Mouse (Mus musculus) embryonic facial prominence, embryonic 14.5 days (tissue): Measurements from ENCODE around the gene B3galt2. TPM values are rescaled to one million over a fixed set of nuclear protein-coding genes. Genes with fewer than 3 reads are reported as not detected.

Experiments
- ATAC-seq: fragments of 200-750 bp; cut with Nextera tagmentation; 2 replicates; pipeline ENCODE4 v1.8.0; 2017; ENCODE audit warnings: low read depth, moderate number of reproducible peaks, moderate TSS enrichment
- DNase-seq: peaks from one replicate; pipeline ENCODE4 v3.0.0-alpha.2; 2015; ENCODE audit warnings: low spot score
- H3K27ac ChIP-seq: fragments of 300-500 bp; sonication (generic); replicated peaks from 2 replicates; pipeline ENCODE4 v1.5.1; 2014; ENCODE audit warnings: low read depth, mild to moderate bottlenecking, low read length, moderate library complexity
- H3K27me3 ChIP-seq: fragments of 300-500 bp; sonication (generic); replicated peaks from 2 replicates; pipeline ENCODE4 v1.6.1; 2014; ENCODE audit warnings: low read length; ENCODE audit not compliant: control insufficient read depth, insufficient read depth
- H3K36me3 ChIP-seq: fragments of 300-500 bp; sonication (generic); 2 replicates; pipeline ENCODE4 v1.6.1; 2014; ENCODE audit warnings: low read length, mixed read lengths; ENCODE audit not compliant: control insufficient read depth, insufficient read depth
- H3K4me1 ChIP-seq: fragments of 300-500 bp; sonication (generic); 2 replicates; pipeline ENCODE4 v1.6.1; 2014; ENCODE audit warnings: antibody characterized with exemption, low read length; ENCODE audit not compliant: control insufficient read depth, insufficient read depth
- H3K4me2 ChIP-seq: fragments of 300-500 bp; sonication (generic); 2 replicates; pipeline ENCODE4 v1.6.1; 2014; ENCODE audit warnings: low read depth, mild to moderate bottlenecking, low read length, moderate library complexity, mixed read lengths
- H3K4me3 ChIP-seq: fragments of 300-500 bp; sonication (generic); 2 replicates; pipeline ENCODE4 v1.5.1; 2014; ENCODE audit warnings: low read depth, mild to moderate bottlenecking, low read length
- H3K9ac ChIP-seq: fragments of 300-500 bp; sonication (generic); 2 replicates; pipeline ENCODE4 v1.6.1; 2014; ENCODE audit warnings: low read depth, mild to moderate bottlenecking, low read length, moderate library complexity, mixed read lengths
- H3K9me3 ChIP-seq: fragments of 300-500 bp; sonication (generic); 2 replicates; pipeline ENCODE4 v1.6.1; 2016; ENCODE audit warnings: low read length; ENCODE audit not compliant: control insufficient read depth
- WGBS: fragments of 180-500 bp; shearing (Covaris S2); extraction: QIAGEN DNeasy Blood & Tissue Kit; methylation state at CpG from one replicate; pipeline ENCODE4 v1.1.7; 2014; 5-methylcytosine and 5-hydroxymethylcytosine counted together
- polyA plus RNA-seq: library from polyadenylated mRNA; unstranded; fragments of >200 nt; fragmentation: Nextera tagmentation; extraction: Ambion mirVana; gene quantifications from 2 replicates; pipeline ENCODE4 v1.2.1, GENCODE M21; 2014

Gene B3galt2
- polyA plus RNA-seq, 1 experiment from 2014 or later = 2.2 TPM

DNA sequence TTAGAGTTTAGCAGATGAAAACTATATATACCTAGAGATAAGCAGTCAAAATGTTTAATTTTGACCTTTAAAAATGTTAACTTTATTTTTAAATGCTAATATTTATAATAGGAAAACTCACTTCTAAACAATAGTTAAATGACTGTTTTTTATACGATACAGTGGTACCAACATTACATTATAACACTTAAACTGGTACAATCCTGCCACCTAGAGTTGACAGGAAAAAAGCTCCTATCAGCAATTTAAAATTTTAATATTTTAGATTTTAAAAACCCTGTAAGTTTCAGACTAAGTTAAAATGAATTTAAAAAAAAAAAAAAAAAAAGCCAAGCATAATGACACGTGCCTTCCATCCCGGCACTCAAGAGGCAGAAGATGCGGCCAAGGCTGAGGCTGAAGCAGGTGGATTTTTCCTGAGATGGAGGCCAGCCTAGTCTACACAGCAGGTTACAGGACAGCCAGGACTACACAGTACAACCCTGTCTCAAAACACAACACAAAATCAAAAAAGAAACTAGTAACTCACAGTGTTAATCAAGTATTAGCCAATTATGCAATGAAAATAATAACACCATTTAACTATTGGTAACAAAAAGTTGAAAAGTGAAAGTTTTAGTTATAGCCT lies 35.4 kb downstream of the B3galt2 start:
- no peaks in the 10 kb centered on the region for H3K9me3 ChIP-seq
- no peaks in the 10 kb centered on the region for H3K27me3 ChIP-seq
- DNase-seq (peak; percentile 8), ATAC-seq (no peak)
- H3K4me1 ChIP-seq = no peaks in the 10 kb centered on the region
- 84% methylated on average over 4 of the region's 4 CpGs for WGBS
- H3K36me3 ChIP-seq = peaks cover 52% of the 10 kb centered on the region
- no peak overlapping the region for H3K4me2 ChIP-seq
- H3K4me3 ChIP-seq = no peak overlapping the region
- H3K9ac ChIP-seq = no peak overlapping the region
- H3K27ac ChIP-seq = no peak overlapping the region

DNA sequence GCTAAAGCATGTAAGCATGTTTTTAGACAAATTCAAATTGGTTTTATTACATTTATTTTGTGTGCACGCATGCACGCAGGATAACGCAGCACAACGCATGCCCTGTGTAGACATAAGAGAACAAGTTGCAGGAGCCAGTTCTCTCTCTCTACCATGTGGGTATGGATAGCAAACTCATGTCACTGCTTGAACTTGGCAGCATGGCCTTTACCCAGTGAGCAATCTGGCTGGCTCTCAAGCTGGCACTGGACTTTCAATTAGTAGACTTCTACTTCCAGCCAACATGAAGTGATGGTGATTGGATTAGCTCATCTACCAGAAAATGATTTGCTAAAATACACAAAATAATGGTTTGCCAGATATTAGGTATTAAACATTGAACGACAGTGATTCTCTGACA lies 40.6 kb downstream of the B3galt2 start:
- Histone ChIP-seq H3K27ac (no peak overlapping the region), H3K9me3 (no peaks in the 10 kb centered on the region), H3K4me3 (no peak overlapping the region), H3K4me2 (no peak overlapping the region), H3K36me3 (peaks cover 61% of the 10 kb centered on the region), H3K4me1 (no peaks in the 10 kb centered on the region), H3K27me3 (no peaks in the 10 kb centered on the region), H3K9ac (no peak overlapping the region)
- ATAC-seq (no peak), DNase-seq (no peak)
- WGBS = 98% methylated on average over 5 of the region's 5 CpGs

DNA sequence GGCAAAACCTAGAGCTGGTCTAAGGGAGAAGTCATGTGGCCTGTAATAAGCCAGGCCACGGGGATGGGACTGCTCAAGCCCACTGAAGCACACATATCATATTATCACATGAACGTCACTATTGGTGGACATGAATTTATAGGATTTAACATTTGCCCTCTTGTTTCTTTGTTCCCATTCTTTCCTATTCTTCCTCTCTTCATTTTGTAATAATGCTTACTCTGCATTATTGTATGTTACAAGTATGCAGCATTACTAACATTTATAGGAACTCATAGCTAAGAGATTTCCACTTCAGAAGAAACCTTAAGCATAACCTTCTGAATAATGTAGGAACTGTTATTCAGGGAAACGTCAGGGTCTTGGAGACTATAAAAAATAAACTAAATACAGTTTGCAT lies 44.4 kb downstream of the B3galt2 start:
- DNase-seq (no peak), ATAC-seq (no peak)
- Histone ChIP-seq H3K9ac (no peak overlapping the region), H3K4me2 (no peak overlapping the region), H3K4me1 (no peaks in the 10 kb centered on the region), H3K9me3 (no peaks in the 10 kb centered on the region), H3K27ac (no peak overlapping the region), H3K27me3 (no peaks in the 10 kb centered on the region), H3K36me3 (peaks cover 64% of the 10 kb centered on the region), H3K4me3 (no peak overlapping the region)
- WGBS = 87% methylated on average over 3 of the region's 3 CpGs

DNA sequence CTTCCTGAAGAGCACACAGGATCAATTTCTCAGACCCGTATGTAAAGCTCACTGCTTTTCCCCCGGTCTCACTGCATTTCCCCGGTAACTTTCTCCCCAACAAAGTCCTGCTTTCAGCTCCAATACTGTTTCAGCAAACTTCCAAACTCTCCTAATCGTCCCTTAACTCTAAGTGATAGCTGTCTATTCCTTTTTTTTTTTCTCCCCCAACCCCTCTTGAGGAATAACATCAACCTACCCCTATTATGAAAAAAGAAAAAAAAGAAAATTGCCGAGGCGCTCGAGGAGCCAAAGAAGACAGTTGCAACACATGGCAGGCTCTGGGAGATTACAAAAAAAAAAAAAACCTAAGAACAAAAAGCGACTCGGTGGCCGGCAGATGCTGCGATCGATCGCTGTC lies 61.3 kb downstream of the B3galt2 start:
- 0% methylated on average over 13 of the region's 13 CpGs for WGBS

DNA sequence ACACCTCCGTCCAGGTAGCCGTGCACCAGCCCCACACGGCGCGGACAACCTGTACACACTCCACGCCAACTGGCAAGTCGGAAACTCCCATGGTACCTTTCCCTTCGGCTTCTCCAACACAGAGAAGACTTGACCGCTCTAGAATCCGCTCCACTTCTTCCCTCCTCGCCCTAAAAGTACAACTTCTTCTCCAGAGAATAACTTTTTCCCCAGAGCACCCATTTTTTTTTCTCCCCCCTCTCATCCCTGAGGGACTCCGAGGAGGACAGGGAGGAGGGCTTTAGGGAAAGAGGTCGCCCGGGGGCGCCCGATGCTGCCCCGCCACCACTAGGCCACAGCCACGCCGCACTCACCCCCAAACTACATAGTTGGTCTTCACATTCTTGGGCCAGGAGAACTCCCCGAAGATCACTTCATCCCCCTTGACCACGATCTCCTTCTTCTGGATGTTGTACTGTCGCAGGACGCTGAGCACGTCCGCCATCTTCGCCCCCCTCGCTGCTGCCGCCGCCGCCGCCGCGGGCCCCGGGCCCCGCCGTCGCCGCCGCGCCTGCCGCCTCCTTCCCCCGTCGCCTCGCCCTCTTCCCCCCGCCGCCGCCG lies 61.8 kb downstream of the B3galt2 start:
- peak; percentile 33 for DNase-seq
- H3K27ac ChIP-seq = peak overlapping the region; percentile 92
- H3K4me3 ChIP-seq = peak overlapping the region; percentile 88
- peaks cover 6% of the 10 kb centered on the region for H3K4me1 ChIP-seq
- under 1% methylated on average over 39 of the region's 48 CpGs for WGBS
- peak; percentile 68 for ATAC-seq
- no peaks in the 10 kb centered on the region for H3K9me3 ChIP-seq
- H3K9ac ChIP-seq = peak overlapping the region; percentile 94
- no peaks in the 10 kb centered on the region for H3K27me3 ChIP-seq
- H3K36me3 ChIP-seq = peaks cover 12% of the 10 kb centered on the region
- H3K4me2 ChIP-seq = peak overlapping the region; percentile 57

More for the DNA sequence above, 61.3 kb downstream of the B3galt2 start:
- Histone ChIP-seq H3K36me3 (peaks cover 16% of the 10 kb centered on the region), H3K27ac (peak overlapping the region; percentile 92; the same call in 1 of the 2 replicates), H3K9me3 (no peaks in the 10 kb centered on the region), H3K9ac (peak overlapping the region; percentile 94), H3K27me3 (no peaks in the 10 kb centered on the region), H3K4me3 (peak overlapping the region; percentile 88), H3K4me2 (peak overlapping the region; percentile 57), H3K4me1 (peaks cover 6% of the 10 kb centered on the region)
- ATAC-seq = no peak
- DNase-seq = no peak

DNA sequence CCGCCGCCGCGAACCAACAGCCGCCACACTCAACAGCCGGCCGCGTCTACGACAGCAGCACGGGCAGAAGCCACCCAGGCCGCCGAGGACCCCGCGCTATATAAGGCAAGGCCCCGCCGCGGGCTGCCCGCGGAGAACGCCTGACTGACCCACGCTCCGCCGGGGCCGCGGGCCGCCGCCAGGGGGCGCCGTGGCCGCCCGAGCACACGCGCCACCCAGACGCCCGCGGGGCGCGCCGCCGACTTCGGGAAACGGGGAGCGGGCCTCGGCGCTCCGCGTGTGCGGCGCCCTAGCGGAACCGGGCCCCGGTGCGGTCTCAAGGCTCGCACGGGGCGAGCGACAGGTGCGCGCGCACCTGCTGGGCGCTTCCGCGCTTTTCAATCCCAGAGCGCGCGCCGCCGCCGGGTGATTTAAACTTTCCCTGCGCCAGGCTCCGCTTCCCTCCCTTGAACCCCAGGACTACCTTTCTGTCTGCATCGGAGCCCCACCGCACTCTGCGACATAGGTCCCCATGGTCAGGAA lies 62.3 kb downstream of the B3galt2 start, which contains the start of gene Cdc73:
Gene Cdc73, minus strand, starts transcription at position 153 of the 522 bp plus-strand sequence.
- H3K4me3 ChIP-seq = peak within 1 kb of the TSS; percentile 88
- peak within 1 kb of the TSS; percentile 57 for H3K4me2 ChIP-seq
- H3K36me3 ChIP-seq = peaks cover 8% of the 10 kb centered on the region
- ATAC-seq = peak; percentile 99
- H3K9ac ChIP-seq = peak within 1 kb of the TSS; percentile 94
- H3K9me3 ChIP-seq = no peaks in the 10 kb centered on the region
- no peaks in the 10 kb centered on the region for H3K27me3 ChIP-seq
- H3K4me1 ChIP-seq = peaks cover 6% of the 10 kb centered on the region
- peak; percentile 93 for DNase-seq
- WGBS = under 1% methylated on average over 29 of the region's 74 CpGs
- peak within 1 kb of the TSS; percentile 92 for H3K27ac ChIP-seq

Other genes starting within 250 kb of the B3galt2 start
- gene Cdc73, start 62.2 kb downstream of the B3galt2 start, polyA plus RNA-seq = 23.7 and 25.7 TPM in 2 replicates
- 71.6 and 71.7 TPM in 2 replicates for gene Glrx2, start 75.7 kb downstream of the B3galt2 start, polyA plus RNA-seq
- gene Trove2, start 136.4 kb downstream of the B3galt2 start, polyA plus RNA-seq = 17.4 and 19.4 TPM in 2 replicates
- 56.1 and 68.9 TPM in 2 replicates for gene Uchl5, start 136.6 kb downstream of the B3galt2 start, polyA plus RNA-seq